Mouse (Mus musculus): Measurements from ENCODE around the gene Apol7e.

- no peak for TF ChIP-seq POLR2A (IDR thresholded peaks at IDR 0.05; ENCODE audit: borderline replicate concordance, extremely low read depth, insufficient read depth, insufficient read length, poor library complexity, severe bottlenecking)
- TF ChIP-seq CTCF (IDR thresholded peaks at IDR 0.05; ENCODE audit: borderline replicate concordance, extremely low read depth, insufficient read depth, insufficient read length): no peak
Observed at GRCm38 (mm10) chr15:77749717-77750116, 51.1 kb downstream of the Apol7e start.
